Mouse (Mus musculus) hindbrain, embryonic 15.5 days (tissue): ENCODE measurements around the gene Wwp2. TPM values are rescaled to one million over a fixed set of nuclear protein-coding genes. Genes with fewer than 3 reads are reported as not detected.

Source experiments
- ATAC-seq: fragments of 200-750 bp; cut with Nextera tagmentation; 2 replicates; pipeline ENCODE4 v1.8.0; 2017; ENCODE audit warnings: low read depth, moderate number of reproducible peaks, moderate TSS enrichment; ENCODE audit not compliant: low FRiP score
- H3K27ac ChIP-seq: fragments of 300-500 bp; sonication (generic); replicated peaks from 2 replicates; pipeline ENCODE4 v1.5.1; 2015; ENCODE audit warnings: mild to moderate bottlenecking, inconsistent platforms
- H3K27me3 ChIP-seq: fragments of 300-500 bp; sonication (generic); 2 replicates; pipeline ENCODE4 v1.6.1; 2015; ENCODE audit warnings: control low read depth, inconsistent platforms
- H3K36me3 ChIP-seq: fragments of 300-500 bp; sonication (generic); 2 replicates; pipeline ENCODE4 v1.6.1; 2015; ENCODE audit warnings: control low read depth, inconsistent platforms
- H3K4me1 ChIP-seq: fragments of 300-500 bp; sonication (generic); replicated peaks from 2 replicates; pipeline ENCODE4 v1.6.1; 2015; ENCODE audit warnings: control low read depth, inconsistent platforms
- H3K4me2 ChIP-seq: fragments of 300-500 bp; sonication (generic); 2 replicates; pipeline ENCODE4 v1.6.1; 2015; ENCODE audit warnings: moderate library complexity, mild to moderate bottlenecking, inconsistent platforms
- H3K4me3 ChIP-seq: fragments of 300-500 bp; sonication (generic); 2 replicates; pipeline ENCODE4 v1.5.1; 2015; ENCODE audit warnings: mild to moderate bottlenecking, inconsistent platforms
- H3K9ac ChIP-seq: fragments of 300-500 bp; sonication (generic); 2 replicates; pipeline ENCODE4 v1.6.1; 2015; ENCODE audit warnings: inconsistent platforms
- H3K9me3 ChIP-seq: fragments of 300-500 bp; sonication (generic); 2 replicates; pipeline ENCODE4 v1.6.1; 2016; ENCODE audit warnings: control low read depth, inconsistent platforms
- WGBS: fragments of 180-500 bp; shearing (Covaris S2); methylation state at CpG from one replicate; pipeline ENCODE4 v1.1.7; 2015; 5-methylcytosine and 5-hydroxymethylcytosine counted together
- polyA plus RNA-seq: library from polyadenylated mRNA; unstranded; fragments of >200 nt; fragmentation: Nextera tagmentation; extraction: Ambion mirVana; gene quantifications from 2 replicates; pipeline ENCODE4 v1.2.1, GENCODE M21; 2015

Wwp2 gene
- polyA plus RNA-seq, 1 experiment from 2014 or later, result 38.4 TPM

DNA sequence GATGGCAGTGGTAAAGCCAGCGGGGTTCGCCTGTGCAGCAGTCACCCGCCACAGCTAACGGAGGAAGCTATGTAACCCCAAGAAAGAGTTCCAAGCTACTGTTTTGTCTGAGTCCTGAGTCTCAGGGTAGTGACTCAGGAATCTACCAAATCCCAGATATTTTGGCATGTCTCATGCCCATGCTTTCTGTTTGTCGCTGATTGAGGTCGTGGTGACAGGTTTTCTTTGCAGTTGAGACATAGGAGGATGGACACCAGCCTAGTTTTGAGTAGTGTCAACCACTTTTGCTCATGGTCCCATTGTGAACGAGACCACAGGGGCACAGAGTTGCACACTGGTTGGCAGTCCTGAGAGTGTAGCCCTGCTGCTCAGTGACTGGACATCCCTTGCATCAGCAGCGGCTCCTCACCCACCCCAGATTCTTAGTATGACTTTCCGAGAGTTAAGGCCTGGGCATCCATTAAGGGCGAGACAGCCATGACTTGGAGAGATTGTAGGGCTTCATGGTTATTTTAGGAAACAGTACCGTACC lies 109.5 kb downstream of the Wwp2 start:
- no peaks in the 10 kb centered on the region for H3K27me3 ChIP-seq
- ATAC-seq, result no peak
- peaks cover 6% of the 10 kb centered on the region; the same call in 1 of the 2 replicates for H3K36me3 ChIP-seq
- no peaks in the 10 kb centered on the region for H3K4me1 ChIP-seq
- no peak overlapping the region for H3K4me2 ChIP-seq
- H3K4me3 ChIP-seq, result no peak overlapping the region
- H3K9me3 ChIP-seq, result no peaks in the 10 kb centered on the region
- WGBS, result 93% methylated on average over 11 of the region's 11 CpGs
- H3K9ac ChIP-seq, result no peak overlapping the region
- no peak overlapping the region for H3K27ac ChIP-seq

DNA sequence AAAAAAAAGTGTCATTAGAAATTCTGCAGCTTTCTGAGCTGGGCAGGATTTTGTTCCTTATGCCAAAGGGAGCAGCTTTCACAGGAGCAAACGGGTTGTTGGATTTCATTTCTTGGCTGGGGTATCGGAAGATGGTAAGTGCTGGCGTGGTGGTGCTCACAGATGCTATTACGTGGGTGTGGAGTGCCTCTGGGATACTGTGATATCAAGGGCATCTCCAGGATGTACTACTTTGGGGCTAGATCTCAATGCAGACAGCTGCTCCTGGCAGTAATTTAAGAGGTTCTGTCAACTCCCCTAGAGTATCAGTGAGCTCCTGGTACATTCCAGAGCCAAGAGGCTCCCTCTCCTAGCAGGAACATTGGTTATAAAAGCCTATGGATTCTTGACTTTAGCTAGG lies 110.0 kb downstream of the Wwp2 start:
- H3K4me1 ChIP-seq, result no peaks in the 10 kb centered on the region
- H3K4me3 ChIP-seq, result no peak overlapping the region
- H3K36me3 ChIP-seq, result peaks cover 8% of the 10 kb centered on the region; the same call in 1 of the 2 replicates
- no peak overlapping the region for H3K27ac ChIP-seq
- H3K27me3 ChIP-seq, result no peaks in the 10 kb centered on the region
- no peak overlapping the region for H3K4me2 ChIP-seq
- no peaks in the 10 kb centered on the region for H3K9me3 ChIP-seq
- H3K9ac ChIP-seq, result no peak overlapping the region
- ATAC-seq, result no peak
- WGBS, result 91% methylated on average over 4 of the region's 4 CpGs

DNA sequence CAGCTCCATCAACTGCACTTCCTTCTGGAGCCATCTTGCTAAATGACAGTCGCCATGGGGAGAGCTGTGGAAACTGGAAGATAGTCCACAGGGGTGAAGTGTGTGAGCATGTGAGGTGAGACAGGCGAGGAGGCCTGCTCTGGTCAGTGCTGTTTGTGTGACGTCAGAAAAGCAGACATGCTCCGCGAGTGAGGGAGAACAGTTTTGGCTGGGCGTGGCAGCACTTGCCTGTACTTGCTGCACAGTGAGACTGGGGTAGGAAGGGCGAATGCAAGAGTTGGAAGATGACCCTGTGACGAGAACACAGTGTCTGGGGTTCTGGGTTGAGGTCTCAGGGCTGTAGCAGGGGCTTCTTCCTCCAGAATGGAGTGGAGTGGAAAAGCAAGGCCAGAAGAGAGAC lies 110.7 kb downstream of the Wwp2 start:
- no peak overlapping the region for H3K27ac ChIP-seq
- H3K9ac ChIP-seq, result no peak overlapping the region
- H3K4me2 ChIP-seq, result no peak overlapping the region
- no peak overlapping the region for H3K4me3 ChIP-seq
- ATAC-seq, result no peak
- WGBS, result 93% methylated on average over 8 of the region's 8 CpGs
- no peaks in the 10 kb centered on the region for H3K9me3 ChIP-seq
- H3K27me3 ChIP-seq, result no peaks in the 10 kb centered on the region
- H3K36me3 ChIP-seq, result peaks cover 10% of the 10 kb centered on the region; the same call in 1 of the 2 replicates
- no peaks in the 10 kb centered on the region for H3K4me1 ChIP-seq

DNA sequence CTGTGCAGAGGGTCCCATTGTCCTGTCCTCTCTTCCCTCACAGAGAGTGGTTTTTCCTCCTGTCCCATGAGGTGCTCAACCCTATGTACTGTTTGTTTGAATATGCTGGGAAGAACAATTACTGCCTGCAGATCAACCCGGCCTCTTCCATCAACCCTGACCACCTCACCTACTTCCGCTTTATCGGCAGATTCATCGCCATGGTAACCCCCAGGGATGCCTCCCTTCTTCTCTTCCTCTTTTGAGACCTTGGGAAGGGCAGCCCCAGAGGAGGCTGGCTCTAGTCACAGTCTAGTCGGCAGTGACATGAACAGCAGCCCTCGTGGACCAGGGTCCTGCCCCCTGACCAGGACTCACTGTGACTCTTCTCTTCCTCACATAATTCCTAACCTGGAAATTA lies 116.1 kb downstream of the Wwp2 start:
- H3K4me1 ChIP-seq, result 0 out of 2 replicates have a peak, but pooled peaks cover 7% of the 10 kb centered on the region
- H3K27ac ChIP-seq, result no peak overlapping the region
- no peak overlapping the region for H3K4me2 ChIP-seq
- H3K9me3 ChIP-seq, result no peaks in the 10 kb centered on the region
- ATAC-seq, result no peak
- no peak overlapping the region for H3K9ac ChIP-seq
- H3K27me3 ChIP-seq, result no peaks in the 10 kb centered on the region
- H3K36me3 ChIP-seq, result 0 out of 2 replicates have a peak, but pooled peaks cover 13% of the 10 kb centered on the region
- no peak overlapping the region for H3K4me3 ChIP-seq
- WGBS, result 27% methylated on average over 6 of the region's 6 CpGs

DNA sequence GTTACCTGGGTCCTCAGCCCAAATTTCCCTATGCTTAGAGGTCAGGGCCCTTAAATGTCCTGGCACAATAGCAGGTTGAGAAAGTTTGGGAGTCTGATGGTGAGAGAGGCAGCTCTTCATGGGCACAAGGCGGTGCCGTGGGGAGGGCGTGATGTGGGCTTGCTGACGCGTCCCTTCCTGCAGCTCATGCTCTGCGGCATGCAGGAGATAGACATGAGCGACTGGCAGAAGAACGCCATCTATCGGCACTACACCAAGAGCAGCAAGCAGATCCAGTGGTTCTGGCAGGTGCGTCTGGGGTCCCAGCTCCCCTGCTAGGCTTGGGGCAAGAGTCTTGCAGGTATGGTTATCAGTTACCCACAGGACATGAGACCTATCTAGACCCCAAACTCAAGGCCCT lies 119.1 kb downstream of the Wwp2 start:
- H3K27me3 ChIP-seq, result no peaks in the 10 kb centered on the region
- ATAC-seq, result no peak
- WGBS, result 94% methylated on average over 10 of the region's 10 CpGs
- no peak overlapping the region for H3K9ac ChIP-seq
- H3K9me3 ChIP-seq, result no peaks in the 10 kb centered on the region
- H3K4me3 ChIP-seq, result no peak overlapping the region
- no peak overlapping the region for H3K4me2 ChIP-seq
- no peak overlapping the region for H3K27ac ChIP-seq
- H3K36me3 ChIP-seq, result 0 out of 2 replicates have a peak, but pooled peaks cover 8% of the 10 kb centered on the region
- 0 out of 2 replicates have a peak, but pooled peaks cover 7% of the 10 kb centered on the region for H3K4me1 ChIP-seq

DNA sequence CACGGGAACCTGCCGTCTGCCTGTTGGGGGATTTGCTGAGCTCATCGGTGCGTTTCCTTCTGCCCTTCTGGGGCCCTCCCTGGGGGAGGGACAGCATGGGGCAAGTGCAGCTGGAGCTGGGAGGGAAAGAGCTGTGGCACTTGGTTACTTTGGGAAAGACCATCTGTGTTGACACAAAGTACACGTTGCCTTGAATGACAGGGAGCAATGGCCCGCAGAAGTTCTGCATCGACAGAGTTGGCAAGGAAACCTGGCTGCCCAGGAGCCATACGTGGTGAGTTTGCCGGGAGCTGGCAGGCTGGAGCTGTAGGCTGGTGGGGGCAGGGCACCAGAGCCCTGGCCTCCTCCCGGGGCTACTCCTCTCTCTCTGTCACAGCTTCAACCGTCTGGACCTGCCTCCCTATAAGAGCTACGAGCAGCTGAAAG lies 120.4 kb downstream of the Wwp2 start:
- no peak overlapping the region for H3K9ac ChIP-seq
- 0 out of 2 replicates have a peak, but pooled peaks cover 7% of the 10 kb centered on the region for H3K4me1 ChIP-seq
- 31% methylated on average over 12 of the region's 12 CpGs for WGBS
- no peaks in the 10 kb centered on the region for H3K27me3 ChIP-seq
- H3K4me3 ChIP-seq, result no peak overlapping the region
- no peak overlapping the region for H3K27ac ChIP-seq
- H3K9me3 ChIP-seq, result no peaks in the 10 kb centered on the region
- H3K4me2 ChIP-seq, result no peak overlapping the region
- ATAC-seq, result peak; percentile 70; the same call in 1 of the 2 replicates
- 0 out of 2 replicates have a peak, but pooled peaks cover 3% of the 10 kb centered on the region for H3K36me3 ChIP-seq

DNA sequence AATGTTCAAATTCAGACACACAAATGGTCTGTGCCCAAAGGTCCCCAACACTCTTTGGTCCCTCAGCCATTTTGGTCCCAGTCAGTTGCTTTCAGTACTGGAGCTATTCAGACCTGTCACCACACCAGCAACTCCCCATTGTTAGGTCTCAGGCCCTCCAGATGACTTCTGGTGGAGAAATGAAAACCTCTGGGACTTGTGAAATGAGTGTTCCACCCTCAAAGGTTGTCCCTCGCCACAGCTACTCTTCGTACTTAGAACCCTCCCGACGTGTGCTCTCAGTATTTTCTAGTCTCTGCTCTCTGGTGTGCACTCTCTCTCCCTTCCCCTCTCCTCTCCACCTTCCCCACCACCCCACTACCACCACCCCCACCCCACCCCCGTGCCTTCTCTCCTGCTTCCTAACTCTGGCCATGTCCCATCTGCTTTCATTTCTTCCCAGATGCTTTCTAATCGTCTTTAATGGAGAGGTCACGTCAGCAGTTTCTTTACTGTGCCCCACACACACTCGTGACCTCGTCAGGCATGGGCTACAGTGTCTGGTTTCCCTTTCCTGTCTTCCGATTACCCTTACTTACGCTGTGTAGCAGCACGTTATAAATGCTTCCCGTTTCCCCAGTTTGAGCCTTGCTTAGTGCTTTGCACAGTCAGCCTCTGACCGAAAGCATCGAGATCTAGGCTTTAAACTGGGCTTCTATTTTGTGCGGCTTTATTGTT lies 124.8 kb downstream of the Wwp2 start:
- Histone ChIP-seq H3K27ac (no peak overlapping the region), H3K4me1 (0 out of 2 replicates have a peak, but pooled peaks cover 7% of the 10 kb centered on the region), H3K4me3 (no peak overlapping the region), H3K9ac (no peak overlapping the region), H3K27me3 (no peaks in the 10 kb centered on the region), H3K36me3 (0 out of 2 replicates have a peak, but pooled peaks cover 3% of the 10 kb centered on the region), H3K4me2 (no peak overlapping the region), H3K9me3 (no peaks in the 10 kb centered on the region)
- WGBS, result 66% methylated on average over 16 of the region's 16 CpGs
- no peak for ATAC-seq

DNA sequence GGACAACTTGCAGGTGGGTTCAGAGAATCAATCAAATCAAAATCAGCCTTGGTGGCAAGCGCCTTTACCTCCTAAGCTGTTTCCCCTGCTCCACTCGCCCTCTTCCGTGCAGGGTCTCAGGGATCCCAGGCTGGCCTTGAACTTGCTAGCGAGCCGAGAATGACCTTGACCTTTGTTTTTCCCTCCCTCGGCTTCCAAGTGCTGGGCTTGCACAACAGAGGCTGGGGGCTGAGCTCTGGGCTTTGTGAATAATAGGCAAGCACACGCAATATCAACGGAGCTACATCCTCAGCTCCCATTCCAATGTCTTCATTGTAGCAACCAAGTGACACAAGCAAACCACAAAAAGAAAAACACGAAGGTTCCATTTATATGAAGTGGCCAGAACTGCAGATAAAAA lies 126.0 kb downstream of the Wwp2 start:
- H3K9ac ChIP-seq, result no peak overlapping the region
- no peaks in the 10 kb centered on the region for H3K36me3 ChIP-seq
- no peak overlapping the region for H3K4me2 ChIP-seq
- H3K9me3 ChIP-seq, result no peaks in the 10 kb centered on the region
- ATAC-seq, result no peak
- WGBS, result 75% methylated on average over 9 of the region's 9 CpGs
- no peaks in the 10 kb centered on the region for H3K27me3 ChIP-seq
- no peak overlapping the region for H3K27ac ChIP-seq
- no peaks in the 10 kb centered on the region for H3K4me1 ChIP-seq
- H3K4me3 ChIP-seq, result no peak overlapping the region

DNA sequence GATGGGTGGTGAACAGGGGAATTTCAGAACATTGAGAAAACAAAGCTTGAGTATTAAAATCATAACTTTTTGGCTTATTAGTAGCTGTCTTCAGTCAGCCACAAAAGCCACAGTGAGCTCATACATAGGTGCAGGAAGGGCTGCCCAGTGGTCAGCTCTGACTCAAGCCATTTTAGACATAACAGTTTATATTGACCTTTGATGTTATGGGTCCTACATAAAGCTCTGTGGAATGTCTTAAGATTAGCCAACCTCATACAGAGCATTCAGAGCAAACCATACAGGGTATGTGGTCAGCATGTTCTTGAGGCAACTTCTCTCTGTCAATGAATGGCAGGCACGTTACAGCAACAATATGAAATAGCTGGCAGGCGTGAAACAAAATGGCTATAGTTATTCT lies 134.9 kb downstream of the Wwp2 start:
- H3K9me3 ChIP-seq, result no peaks in the 10 kb centered on the region
- no peak overlapping the region for H3K4me3 ChIP-seq
- WGBS, result 80% methylated on average over 2 of the region's 2 CpGs
- H3K4me2 ChIP-seq, result no peak overlapping the region
- no peaks in the 10 kb centered on the region for H3K4me1 ChIP-seq
- H3K27me3 ChIP-seq, result no peaks in the 10 kb centered on the region
- H3K9ac ChIP-seq, result no peak overlapping the region
- no peak overlapping the region for H3K27ac ChIP-seq
- no peaks in the 10 kb centered on the region for H3K36me3 ChIP-seq
- ATAC-seq, result no peak

DNA sequence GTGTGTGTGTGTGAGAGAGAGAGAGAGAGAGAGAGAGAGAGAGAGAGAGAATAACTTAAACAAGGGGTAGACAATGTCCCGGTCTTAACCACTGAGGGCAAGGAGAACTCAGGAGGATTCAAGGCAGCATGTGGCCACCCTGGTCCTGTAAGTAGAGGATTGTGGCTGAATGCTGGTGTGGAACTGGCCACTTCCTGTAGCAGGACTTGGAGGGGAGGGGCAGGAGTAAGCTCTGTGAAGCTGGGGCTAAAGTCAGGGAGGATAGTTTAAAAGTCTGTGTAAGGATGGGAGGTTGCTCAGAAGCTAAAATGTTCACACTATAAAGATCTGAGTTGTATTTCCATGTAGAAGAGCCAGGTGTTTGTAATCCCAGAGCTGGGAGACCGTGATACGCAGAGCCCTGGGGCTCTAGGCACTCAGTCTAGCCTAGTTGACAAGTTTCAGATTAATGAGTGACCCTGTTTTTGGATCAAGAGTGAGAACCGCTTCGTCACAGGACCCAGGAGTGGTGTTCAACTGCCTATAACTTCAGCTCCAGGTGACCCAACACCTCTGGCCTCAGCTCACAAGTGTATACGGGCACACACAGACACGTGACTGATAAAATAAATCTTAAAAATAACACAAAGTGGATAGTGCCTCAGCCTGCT lies 135.4 kb downstream of the Wwp2 start:
- H3K4me1 ChIP-seq, result peaks cover 3% of the 10 kb centered on the region; the same call in 1 of the 2 replicates
- H3K27me3 ChIP-seq, result no peaks in the 10 kb centered on the region
- H3K4me3 ChIP-seq, result no peak overlapping the region
- H3K9ac ChIP-seq, result no peak overlapping the region
- 87% methylated on average over 7 of the region's 7 CpGs for WGBS
- no peak overlapping the region for H3K27ac ChIP-seq
- no peaks in the 10 kb centered on the region for H3K9me3 ChIP-seq
- H3K4me2 ChIP-seq, result no peak overlapping the region
- ATAC-seq, result no peak
- no peaks in the 10 kb centered on the region for H3K36me3 ChIP-seq

DNA sequence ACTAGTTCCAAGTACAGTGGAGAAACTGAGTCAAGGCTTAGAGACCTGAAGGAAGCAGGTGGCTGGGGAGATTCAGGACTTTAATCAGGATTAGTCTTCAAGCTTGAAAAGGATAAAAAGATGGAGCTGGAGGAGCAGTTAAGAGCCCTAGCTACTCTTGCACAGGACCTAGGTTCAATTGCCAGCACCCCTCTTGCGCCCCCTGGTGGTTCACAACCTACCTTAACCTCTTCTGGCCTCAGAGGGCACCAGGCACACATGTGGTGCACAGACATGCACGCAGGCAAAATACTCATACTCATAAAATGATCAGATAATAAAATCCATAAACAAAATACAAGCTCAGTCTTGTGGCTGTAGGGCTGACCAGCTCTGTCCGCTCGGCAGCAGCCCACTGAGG lies 136.3 kb downstream of the Wwp2 start:
- 59% methylated on average over 4 of the region's 4 CpGs for WGBS
- H3K9ac ChIP-seq, result no peak overlapping the region
- H3K9me3 ChIP-seq, result no peaks in the 10 kb centered on the region
- H3K4me1 ChIP-seq, result peaks cover 7% of the 10 kb centered on the region; the same call in 1 of the 2 replicates
- H3K36me3 ChIP-seq, result no peaks in the 10 kb centered on the region
- no peak overlapping the region for H3K27ac ChIP-seq
- no peaks in the 10 kb centered on the region for H3K27me3 ChIP-seq
- no peak overlapping the region for H3K4me3 ChIP-seq
- H3K4me2 ChIP-seq, result no peak overlapping the region
- no peak for ATAC-seq

DNA sequence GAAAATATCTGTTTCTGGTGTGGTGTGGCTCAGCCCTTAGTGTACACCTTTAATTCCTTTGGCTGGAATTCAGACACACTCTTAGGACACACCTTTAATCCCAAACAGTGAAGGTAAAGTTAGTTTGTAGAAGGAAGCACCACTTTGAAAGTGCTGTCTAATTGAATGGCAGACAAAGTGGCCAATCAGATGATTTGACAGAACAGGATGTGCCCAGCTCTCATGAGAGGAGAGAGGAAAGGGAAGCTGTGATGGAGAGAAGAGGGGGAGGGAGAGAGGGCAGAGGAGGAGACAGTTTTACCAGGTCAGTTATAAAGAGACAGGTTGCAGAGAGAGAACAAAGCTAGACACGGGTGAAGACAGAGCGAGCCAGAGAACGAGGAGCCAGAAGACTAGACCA lies 138.6 kb downstream of the Wwp2 start:
- Histone ChIP-seq H3K9me3 (no peaks in the 10 kb centered on the region), H3K4me2 (no peak overlapping the region), H3K27ac (no peak overlapping the region), H3K9ac (no peak overlapping the region), H3K27me3 (no peaks in the 10 kb centered on the region), H3K36me3 (peaks cover 16% of the 10 kb centered on the region), H3K4me3 (no peak overlapping the region), H3K4me1 (peaks cover 7% of the 10 kb centered on the region; the same call in 1 of the 2 replicates)
- no peak for ATAC-seq
- 87% methylated on average over 3 of the region's 3 CpGs for WGBS
